Mouse (Mus musculus) thymus, adult 2 months (tissue): ENCODE data around the gene Jup. TPM values are rescaled to one million over a fixed set of nuclear protein-coding genes. Genes with fewer than 3 reads are reported as not detected.

Experiments
- DNase-seq: peaks from one replicate; pipeline ENCODE4 v3.0.0; 2021
- H3K27ac ChIP-seq: fragments of 200-500 bp; 2 replicates; pipeline ENCODE4 v1.5.1; 2012; ENCODE audit warnings: low read length, control low read depth; ENCODE audit not compliant: control insufficient read depth, insufficient read depth
- H3K27me3 ChIP-seq: fragments of 200-500 bp; 2 replicates; pipeline ENCODE4 v1.6.1; 2012; ENCODE audit warnings: mild to moderate bottlenecking, low read length, moderate library complexity, mixed read lengths; ENCODE audit not compliant: control insufficient read depth, insufficient read depth
- H3K36me3 ChIP-seq: fragments of 200-500 bp; 2 replicates; pipeline ENCODE4 v1.6.1; 2012; ENCODE audit warnings: mild to moderate bottlenecking, low read length, moderate library complexity; ENCODE audit not compliant: control insufficient read depth, insufficient read depth
- H3K4me1 ChIP-seq: fragments of 200-500 bp; replicated peaks from 2 replicates; pipeline ENCODE4 v1.6.1; 2012; ENCODE audit warnings: low read length; ENCODE audit not compliant: control insufficient read depth, insufficient read depth
- H3K4me3 ChIP-seq: fragments of 200-500 bp; 2 replicates; pipeline ENCODE4 v1.5.1; 2012; ENCODE audit warnings: mild to moderate bottlenecking, low read length, control low read depth, moderate library complexity; ENCODE audit not compliant: control insufficient read depth, insufficient read depth
- CTCF ChIP-seq: fragments of 200-500 bp; IDR thresholded peaks from 2 replicates; pipeline ENCODE4 v1.5.1; 2012; ENCODE audit warnings: mild to moderate bottlenecking, control low read depth, low read length, moderate library complexity, borderline replicate concordance; ENCODE audit not compliant: control insufficient read depth, poor library complexity, insufficient read depth; ENCODE audit errors: extremely low read depth
- POLR2A ChIP-seq: fragments of 200-500 bp; IDR thresholded peaks from 2 replicates; pipeline ENCODE4 v1.6.1; 2012; ENCODE audit warnings: mild to moderate bottlenecking, low read length, control low read depth, moderate library complexity; ENCODE audit not compliant: control insufficient read depth, poor library complexity, insufficient read depth; ENCODE audit errors: extremely low read depth
- WGBS: fragments of 180-500 bp; shearing (Covaris S2); methylation state at CpG from one replicate; pipeline ENCODE4 v1.1.7; 2018; 5-methylcytosine and 5-hydroxymethylcytosine counted together
- polyA plus RNA-seq: library from polyadenylated mRNA; depleted of rRNA; stranded (reverse); fragments of >200 nt; gene quantifications from 2 replicates; pipeline ENCODE4 v1.2.3, GENCODE M21; 2012; rRNA removed

The Jup gene
- 220 and 221 TPM in 2 replicates for polyA plus RNA-seq

GRCm38 (mm10) chr11:100397600-100398389 lies at the start of gene Jup:
Gene Jup (minus strand): TSS chr11:100397763.
- H3K27ac ChIP-seq = peak within 1 kb of the TSS; percentile 32
- H3K4me3 ChIP-seq = peak within 1 kb of the TSS; percentile 60
- DNase-seq = peak; percentile 94
- TF ChIP-seq CTCF (0 out of 2 replicates have a peak, but pooled peaks have one; percentile 6), POLR2A (peak; percentile 71; the same call in 1 of the 2 replicates)
- no peaks in the 10 kb centered on the region for H3K27me3 ChIP-seq
- peaks cover 61% of the 10 kb centered on the region for H3K4me1 ChIP-seq
- no peaks in the 10 kb centered on the region for H3K36me3 ChIP-seq
- 8% methylated on average over 37 of the region's 37 CpGs for WGBS

GRCm38 (mm10) chr11:100442625-100443024 lies 45.1 kb upstream of the Jup start:
- no peak overlapping the region for H3K4me3 ChIP-seq
- H3K36me3 ChIP-seq = peaks cover 3% of the 10 kb centered on the region; the same call in 1 of the 2 replicates
- TF ChIP-seq POLR2A = no peak
- TF ChIP-seq CTCF = no peak
- no peak overlapping the region for H3K27ac ChIP-seq
- WGBS = 90% methylated on average over 6 of the region's 6 CpGs
- peaks cover 9% of the 10 kb centered on the region for H3K4me1 ChIP-seq
- H3K27me3 ChIP-seq = no peaks in the 10 kb centered on the region
- DNase-seq = no peak

DNA sequence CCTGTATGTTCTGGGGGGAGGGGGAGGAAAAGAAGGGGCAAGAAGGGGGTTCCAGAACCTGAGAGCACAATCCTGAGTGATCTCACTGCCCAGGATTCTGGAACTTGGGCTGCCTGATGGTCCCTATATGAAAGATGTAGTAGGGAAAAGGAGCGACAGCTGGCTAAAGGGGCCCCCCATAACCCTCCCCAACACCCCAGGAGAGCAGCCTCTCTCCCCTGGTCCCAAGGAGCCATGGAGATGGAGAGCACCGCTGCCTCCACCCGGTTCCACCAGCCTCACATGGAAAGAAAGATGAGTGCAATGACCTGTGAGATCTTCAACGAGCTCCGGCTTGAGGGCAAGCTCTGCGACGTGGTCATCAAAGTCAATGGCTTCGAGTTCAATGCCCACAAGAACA lies 44.2 kb upstream of the Jup start, which contains the start of the genes Nt5c3b and Klhl10:
Gene Nt5c3b (minus strand): TSS at position 12 of the 400 bp plus-strand sequence.
Gene Klhl10 (plus strand): TSS at position 121 of the 400 bp plus-strand sequence.
- Histone ChIP-seq H3K27me3 (no peaks in the 10 kb centered on the region), H3K27ac (peak within 1 kb of the TSS; percentile 69), H3K36me3 (peaks cover 9% of the 10 kb centered on the region; the same call in 1 of the 2 replicates), H3K4me3 (peak within 1 kb of the TSS; percentile 80), H3K4me1 (peaks cover 9% of the 10 kb centered on the region)
- 93% methylated on average over 8 of the region's 8 CpGs for WGBS
- TF ChIP-seq CTCF (no peak), POLR2A (no peak)
- DNase-seq = no peak

- no peaks in the 10 kb centered on the region for H3K27me3 ChIP-seq
- peak overlapping the region; percentile 69 for H3K27ac ChIP-seq
- TF ChIP-seq POLR2A (peak; percentile 93), CTCF (peak; percentile 40; the same call in 1 of the 2 replicates)
- WGBS = 2% methylated on average over 51 of the region's 52 CpGs
- H3K4me3 ChIP-seq = peak overlapping the region; percentile 80
- peaks cover 9% of the 10 kb centered on the region for H3K4me1 ChIP-seq
- H3K36me3 ChIP-seq = peaks cover 17% of the 10 kb centered on the region; the same call in 1 of the 2 replicates
- DNase-seq = peak; percentile 89
Measured at GRCm38 (mm10) chr11:100440691-100441522, 43.3 kb upstream of the Jup start.

- Histone ChIP-seq H3K4me3 (no peak overlapping the region), H3K27me3 (no peaks in the 10 kb centered on the region), H3K27ac (no peak overlapping the region), H3K36me3 (peaks cover 26% of the 10 kb centered on the region; the same call in 1 of the 2 replicates), H3K4me1 (peaks cover 9% of the 10 kb centered on the region)
- WGBS = 94% methylated on average over 1 of the region's 1 CpGs
- TF ChIP-seq CTCF = no peak
- TF ChIP-seq POLR2A = no peak
- DNase-seq = no peak
Measured at GRCm38 (mm10) chr11:100437901-100438300, 40.3 kb upstream of the Jup start.

- Histone ChIP-seq H3K27ac (no peak overlapping the region), H3K4me1 (peaks cover 6% of the 10 kb centered on the region), H3K27me3 (no peaks in the 10 kb centered on the region), H3K36me3 (peaks cover 35% of the 10 kb centered on the region), H3K4me3 (no peak overlapping the region)
- no peak for TF ChIP-seq POLR2A
- DNase-seq = no peak
- 96% methylated on average over 9 of the region's 9 CpGs for WGBS
Measured at GRCm38 (mm10) chr11:100435678-100436246, 38.2 kb upstream of the Jup start.
